ENCODE assay signal across 16 mouse cellular contexts in genomic region chr11:12858274-12858884, GRCm38 (mm10).
DNase-seq lines count a peak whose midpoint lies in the region; ATAC-seq and TF ChIP-seq lines count a peak whose summit lies in the region.
"Had no signal": no experiment of that assay in that cellular context is flagged by ENCODE, and none has a peak within 500 bp of the region (broad histone marks: within the 10 kb centered on the region; RNA-seq: fewer than 3 reads in every experiment).

No protein-coding gene starts in this region.

- WGBS in forebrain, embryonic 12.5 days = 90% methylated on average over 2 of the region's 2 CpGs
- 92% methylated on average over 2 of the region's 2 CpGs for WGBS in forebrain, postnatal 0 days
- 81% methylated on average over 2 of the region's 2 CpGs for WGBS in kidney, embryonic 16.5 days
- WGBS in hindbrain, embryonic 16.5 days = 89% methylated on average over 2 of the region's 2 CpGs
- WGBS in stomach, embryonic 14.5 days = 80% methylated on average over 2 of the region's 2 CpGs

- H3K4me2 ChIP-seq in forebrain, embryonic 12.5 days = no peak overlapping the region
- no peak overlapping the region for H3K4me2 ChIP-seq in forebrain, postnatal 0 days (ENCODE audit: low read depth)
- H3K4me2 ChIP-seq in kidney, embryonic 16.5 days (replicated peaks; ENCODE audit: low read depth, low read length) = no peak overlapping the region
- no peak overlapping the region for H3K4me2 ChIP-seq in hindbrain, embryonic 16.5 days (ENCODE audit: low read length)
- H3K4me2 ChIP-seq in stomach, embryonic 14.5 days (replicated peaks; ENCODE audit: low read depth, low read length) = no peak overlapping the region
- H3K4me2 ChIP-seq: limb, embryonic 15.5 days had no signal

- H3K4me3 ChIP-seq in forebrain, embryonic 12.5 days (replicated peaks) = no peak overlapping the region
- no peak overlapping the region for H3K4me3 ChIP-seq in forebrain, postnatal 0 days (ENCODE audit: low read depth, low read length)
- no peak overlapping the region for H3K4me3 ChIP-seq in kidney, embryonic 16.5 days (ENCODE audit: low read length)
- H3K4me3 ChIP-seq in hindbrain, embryonic 16.5 days (ENCODE audit: low read length) = no peak overlapping the region
- H3K4me3 ChIP-seq in stomach, embryonic 14.5 days (ENCODE audit: low read depth, low read length) = no peak overlapping the region
- H3K4me3 ChIP-seq: erythroblast, embryonic 14.5 days; limb, embryonic 15.5 days had no signal

- no peaks in the 10 kb centered on the region for H3K9me3 ChIP-seq in forebrain, embryonic 12.5 days
- H3K9me3 ChIP-seq in forebrain, postnatal 0 days (ENCODE audit: low read length) = no peaks in the 10 kb centered on the region
- H3K9me3 ChIP-seq in kidney, embryonic 16.5 days (ENCODE audit: low read length) = no peaks in the 10 kb centered on the region
- no peaks in the 10 kb centered on the region for H3K9me3 ChIP-seq in hindbrain, embryonic 16.5 days (ENCODE audit: control insufficient read depth, low read length)
- H3K9me3 ChIP-seq in stomach, embryonic 14.5 days (ENCODE audit: control insufficient read depth, low read depth, low read length) = no peaks in the 10 kb centered on the region
- H3K9me3 ChIP-seq: limb, embryonic 15.5 days had no signal

- H3K36me3 ChIP-seq in forebrain, embryonic 12.5 days (replicated peaks) = no peaks in the 10 kb centered on the region
- H3K36me3 ChIP-seq in forebrain, postnatal 0 days (ENCODE audit: insufficient read depth) = no peaks in the 10 kb centered on the region
- no peaks in the 10 kb centered on the region for H3K36me3 ChIP-seq in kidney, embryonic 16.5 days (ENCODE audit: insufficient read depth, low read length)
- H3K36me3 ChIP-seq in hindbrain, embryonic 16.5 days (ENCODE audit: control insufficient read depth, insufficient read depth, low read length) = no peaks in the 10 kb centered on the region
- H3K36me3 ChIP-seq in stomach, embryonic 14.5 days (ENCODE audit: control insufficient read depth, insufficient read depth, low read length) = no peaks in the 10 kb centered on the region
- H3K36me3 ChIP-seq: limb, embryonic 15.5 days had no signal

- H3K27ac ChIP-seq in forebrain, embryonic 12.5 days = no peak overlapping the region
- no peak overlapping the region for H3K27ac ChIP-seq in forebrain, postnatal 0 days (ENCODE audit: low read depth, low read length)
- H3K27ac ChIP-seq in kidney, embryonic 16.5 days (ENCODE audit: low read length) = no peak overlapping the region
- H3K27ac ChIP-seq in hindbrain, embryonic 16.5 days (ENCODE audit: low read depth, low read length) = no peak overlapping the region
- no peak overlapping the region for H3K27ac ChIP-seq in stomach, embryonic 14.5 days (ENCODE audit: low read length)
- H3K27ac ChIP-seq: kidney, postnatal 0 days; limb, embryonic 15.5 days had no signal

- H3K27me3 ChIP-seq in forebrain, embryonic 12.5 days = no peaks in the 10 kb centered on the region
- no peaks in the 10 kb centered on the region for H3K27me3 ChIP-seq in forebrain, postnatal 0 days (ENCODE audit: insufficient read depth, low read length)
- no peaks in the 10 kb centered on the region for H3K27me3 ChIP-seq in kidney, embryonic 16.5 days (ENCODE audit: insufficient read depth, low read length)
- no peaks in the 10 kb centered on the region for H3K27me3 ChIP-seq in hindbrain, embryonic 16.5 days (replicated peaks; ENCODE audit: control insufficient read depth, insufficient read depth, low read length)
- no peaks in the 10 kb centered on the region for H3K27me3 ChIP-seq in stomach, embryonic 14.5 days (ENCODE audit: control insufficient read depth, insufficient read depth, low read length)
- H3K27me3 ChIP-seq: limb, embryonic 15.5 days had no signal

- ATAC-seq in forebrain, embryonic 12.5 days (ENCODE audit: low FRiP score) = peak; percentile 69
- ATAC-seq in forebrain, postnatal 0 days = no peak
- ATAC-seq in kidney, embryonic 16.5 days (ENCODE audit: low FRiP score, low TSS enrichment) = 0 out of 2 replicates have a peak, but pooled peaks have one; percentile 15
- ATAC-seq in hindbrain, embryonic 16.5 days = peak; percentile 30; the same call in 1 of the 2 replicates
- ATAC-seq in stomach, embryonic 14.5 days (ENCODE audit: insufficient number of reproducible peaks, insufficient read depth, low FRiP score, low read depth) = peak; percentile 56; the same call in 1 of the 2 replicates

- no peak overlapping the region for H3K9ac ChIP-seq in forebrain, embryonic 12.5 days
- no peak overlapping the region for H3K9ac ChIP-seq in forebrain, postnatal 0 days
- no peak overlapping the region for H3K9ac ChIP-seq in kidney, embryonic 16.5 days (replicated peaks; ENCODE audit: low read length)
- no peak overlapping the region for H3K9ac ChIP-seq in hindbrain, embryonic 16.5 days (ENCODE audit: low read depth, low read length)
- H3K9ac ChIP-seq in stomach, embryonic 14.5 days (replicated peaks; ENCODE audit: low read depth, low read length) = no peak overlapping the region
- H3K9ac ChIP-seq: limb, embryonic 15.5 days had no signal

- TF ChIP-seq CTCF in forebrain, postnatal 0 days (IDR thresholded peaks at IDR 0.05; ENCODE audit: low read depth) = no peak

- no peaks in the 10 kb centered on the region for H3K4me1 ChIP-seq in forebrain, embryonic 12.5 days
- no peaks in the 10 kb centered on the region for H3K4me1 ChIP-seq in forebrain, postnatal 0 days (ENCODE audit: insufficient read depth)
- no peaks in the 10 kb centered on the region for H3K4me1 ChIP-seq in kidney, embryonic 16.5 days (ENCODE audit: insufficient read depth, low read length)
- H3K4me1 ChIP-seq in hindbrain, embryonic 16.5 days (ENCODE audit: control insufficient read depth, insufficient read depth, low read depth, low read length) = no peaks in the 10 kb centered on the region
- H3K4me1 ChIP-seq in stomach, embryonic 14.5 days (ENCODE audit: control insufficient read depth, insufficient read depth, low read length) = no peaks in the 10 kb centered on the region
- H3K4me1 ChIP-seq: limb, embryonic 15.5 days had no signal

- DNase-seq in forebrain, postnatal 0 days = no peak
- no peak for DNase-seq in kidney, adult 18-20 months
- no peak for DNase-seq in testis, postnatal 14 days (ENCODE audit: low spot score)
- DNase-seq in layer of hippocampus, postnatal 25 days (ENCODE audit: extremely low spot score in 1 of 2, low spot score in 1 of 2) = no peak
- DNase-seq: cerebellum, adult 8-10 months; gastrocnemius, postnatal 10 days; heart, postnatal 14 days; lung, postnatal 4 days; retina, postnatal 1 day had no signal
